8 mouse cellular contexts compared by ENCODE assay signal in genomic region chr1:34642304-34642893, GRCm38 (mm10).
DNase-seq lines count a peak whose midpoint lies in the region; ATAC-seq and TF ChIP-seq lines count a peak whose summit lies in the region.

No protein-coding gene starts in this region.

- intact Hi-C loops in heart, adult 2 months (cut with DNase I): loop anchor here (10.0 kb wide), 1 partner anchor 252 kb away; no protein-coding TSS in a partner anchor
- intact Hi-C loops in left cerebral cortex, postnatal 4 days (cut with DNase I): loop anchor here (10.0 kb wide), 2 partner anchors 62 to 172 kb away; no protein-coding TSS in a partner anchor

- 0 out of 2 replicates have a peak, but pooled peaks cover 5% of the 10 kb centered on the region for H3K9me3 ChIP-seq in heart, embryonic 12.5 days (replicated peaks)
- no peaks in the 10 kb centered on the region for H3K9me3 ChIP-seq in hindbrain, embryonic 13.5 days
- no peaks in the 10 kb centered on the region for H3K9me3 ChIP-seq in stomach, postnatal 0 days (ENCODE audit: control insufficient read depth, low read length)

- TF ChIP-seq POLR2A in heart, adult 2 months (IDR thresholded peaks at IDR 0.05; ENCODE audit: insufficient read depth, low read depth, low read length): no peak
- no peak for TF ChIP-seq POLR2A in brain, embryonic 14.5 days (IDR thresholded peaks at IDR 0.05; ENCODE audit: borderline replicate concordance, extremely low read depth, insufficient read depth, insufficient read length, poor library complexity, severe bottlenecking)

- no peaks in the 10 kb centered on the region for H3K79me2 ChIP-seq in heart, adult 2 months (replicated peaks; ENCODE audit: control insufficient read depth, insufficient read depth, low read length)

- TF ChIP-seq EP300 in heart, adult 2 months (IDR thresholded peaks at IDR 0.05; ENCODE audit: insufficient read depth, low read depth, low read length): no peak
- TF ChIP-seq EP300 in stomach, postnatal 0 days (optimal IDR thresholded peaks at IDR 0.05): no peak

- no peak for ATAC-seq in heart, embryonic 12.5 days (ENCODE audit: insufficient number of reproducible peaks, low FRiP score)
- ATAC-seq in hindbrain, embryonic 13.5 days (ENCODE audit: low FRiP score): 0 out of 2 replicates have a peak, but pooled peaks have one; percentile 36
- ATAC-seq in monocyte, adult 5-6 weeks (replicated peaks; ENCODE audit: insufficient number of reproducible peaks, low FRiP score, low TSS enrichment, poor library complexity, severe bottlenecking): 0 out of 2 replicates have a peak, but pooled peaks have one; percentile 9
- ATAC-seq in stomach, postnatal 0 days (ENCODE audit: low FRiP score, low TSS enrichment): peak; percentile 63

- no peaks in the 10 kb centered on the region for H3K27me3 ChIP-seq in heart, adult 2 months (ENCODE audit: control insufficient read depth, insufficient read depth, low read length)
- no peaks in the 10 kb centered on the region for H3K27me3 ChIP-seq in heart, embryonic 12.5 days (replicated peaks)
- no peaks in the 10 kb centered on the region for H3K27me3 ChIP-seq in hindbrain, embryonic 13.5 days
- H3K27me3 ChIP-seq in stomach, postnatal 0 days (ENCODE audit: control insufficient read depth, insufficient read depth, low read length): no peaks in the 10 kb centered on the region

- H3K4me1 ChIP-seq in heart, adult 2 months (ENCODE audit: control insufficient read depth, insufficient read depth, low read length): no peaks in the 10 kb centered on the region
- no peaks in the 10 kb centered on the region for H3K4me1 ChIP-seq in heart, embryonic 12.5 days (replicated peaks)
- H3K4me1 ChIP-seq in hindbrain, embryonic 13.5 days (replicated peaks): no peaks in the 10 kb centered on the region
- H3K4me1 ChIP-seq in stomach, postnatal 0 days (replicated peaks; ENCODE audit: control insufficient read depth, insufficient read depth): no peaks in the 10 kb centered on the region

- no peak overlapping the region for H3K27ac ChIP-seq in heart, adult 2 months
- no peak overlapping the region for H3K27ac ChIP-seq in heart, embryonic 12.5 days (ENCODE audit: poor library complexity, severe bottlenecking)
- no peak overlapping the region for H3K27ac ChIP-seq in hindbrain, embryonic 13.5 days
- H3K27ac ChIP-seq in stomach, postnatal 0 days (replicated peaks): no peak overlapping the region

- no peaks in the 10 kb centered on the region for H3K36me3 ChIP-seq in heart, adult 2 months (ENCODE audit: control insufficient read depth, insufficient read depth, low read length)
- no peaks in the 10 kb centered on the region for H3K36me3 ChIP-seq in heart, embryonic 12.5 days
- no peaks in the 10 kb centered on the region for H3K36me3 ChIP-seq in hindbrain, embryonic 13.5 days
- no peaks in the 10 kb centered on the region for H3K36me3 ChIP-seq in stomach, postnatal 0 days (ENCODE audit: control insufficient read depth, insufficient read depth, low read length)

- no peak overlapping the region for H3K9ac ChIP-seq in heart, adult 2 months (ENCODE audit: low read depth, low read length)
- H3K9ac ChIP-seq in heart, embryonic 12.5 days: no peak overlapping the region
- no peak overlapping the region for H3K9ac ChIP-seq in hindbrain, embryonic 13.5 days
- H3K9ac ChIP-seq in stomach, postnatal 0 days (ENCODE audit: low read length): no peak overlapping the region

- DNase-seq in heart, adult 2 months: peak; percentile 11 to 48
- peak; percentile 77 for DNase-seq in brain, embryonic 14.5 days (ENCODE audit: low read depth)
- peak; percentile 58 for DNase-seq in fat pad, adult 2 months (ENCODE audit: extremely low read depth, low read depth, low spot score)
- peak; percentile 76 for DNase-seq in left cerebral cortex, postnatal 4 days
- DNase-seq in stomach, postnatal 0 days (ENCODE audit: low spot score): peak; percentile 76

- H3K4me2 ChIP-seq in heart, embryonic 12.5 days: no peak overlapping the region
- H3K4me2 ChIP-seq in hindbrain, embryonic 13.5 days: no peak overlapping the region
- H3K4me2 ChIP-seq in stomach, postnatal 0 days (replicated peaks; ENCODE audit: low read depth): no peak overlapping the region

- peak; percentile 83 for TF ChIP-seq CTCF in heart, adult 2 months (IDR thresholded peaks at IDR 0.05)
- peak; percentile 98 for TF ChIP-seq CTCF in brain, embryonic 14.5 days (IDR thresholded peaks at IDR 0.05; ENCODE audit: borderline replicate concordance, extremely low read depth, insufficient read depth, insufficient read length)
- TF ChIP-seq CTCF in stomach, postnatal 0 days (IDR thresholded peaks at IDR 0.05; ENCODE audit: low read depth): peak; percentile 97

- WGBS in heart, adult 2 months: 32% methylated on average over 13 of the region's 13 CpGs
- WGBS in heart, embryonic 12.5 days: 32% methylated on average over 13 of the region's 13 CpGs
- WGBS in hindbrain, embryonic 13.5 days: 35% methylated on average over 13 of the region's 13 CpGs
- WGBS in stomach, postnatal 0 days: 32% methylated on average over 13 of the region's 13 CpGs

- no peak overlapping the region for H3K4me3 ChIP-seq in heart, adult 2 months
- no peak overlapping the region for H3K4me3 ChIP-seq in heart, embryonic 12.5 days
- no peak overlapping the region for H3K4me3 ChIP-seq in hindbrain, embryonic 13.5 days
- no peak overlapping the region for H3K4me3 ChIP-seq in stomach, postnatal 0 days (ENCODE audit: low read depth, low read length)
